Mouse (Mus musculus) right cerebral cortex, postnatal 4 days (tissue): ENCODE measurements at regions not wholly inside any gene's neighbourhood (a gene's known extent, or its start where the extent isn't known, plus 50 kb on each side); places are given as distances from the start of the nearest gene placed in this dataset.
"Not testable (repeated sequence)": the region's sequence is repeated elsewhere in the genome, so short reads cannot be mapped to it uniquely, and the experiment has no call there.

Experiments
- DNase-seq: peaks from one replicate; pipeline ENCODE4 v3.0.0-alpha.2; 2022

DNA sequence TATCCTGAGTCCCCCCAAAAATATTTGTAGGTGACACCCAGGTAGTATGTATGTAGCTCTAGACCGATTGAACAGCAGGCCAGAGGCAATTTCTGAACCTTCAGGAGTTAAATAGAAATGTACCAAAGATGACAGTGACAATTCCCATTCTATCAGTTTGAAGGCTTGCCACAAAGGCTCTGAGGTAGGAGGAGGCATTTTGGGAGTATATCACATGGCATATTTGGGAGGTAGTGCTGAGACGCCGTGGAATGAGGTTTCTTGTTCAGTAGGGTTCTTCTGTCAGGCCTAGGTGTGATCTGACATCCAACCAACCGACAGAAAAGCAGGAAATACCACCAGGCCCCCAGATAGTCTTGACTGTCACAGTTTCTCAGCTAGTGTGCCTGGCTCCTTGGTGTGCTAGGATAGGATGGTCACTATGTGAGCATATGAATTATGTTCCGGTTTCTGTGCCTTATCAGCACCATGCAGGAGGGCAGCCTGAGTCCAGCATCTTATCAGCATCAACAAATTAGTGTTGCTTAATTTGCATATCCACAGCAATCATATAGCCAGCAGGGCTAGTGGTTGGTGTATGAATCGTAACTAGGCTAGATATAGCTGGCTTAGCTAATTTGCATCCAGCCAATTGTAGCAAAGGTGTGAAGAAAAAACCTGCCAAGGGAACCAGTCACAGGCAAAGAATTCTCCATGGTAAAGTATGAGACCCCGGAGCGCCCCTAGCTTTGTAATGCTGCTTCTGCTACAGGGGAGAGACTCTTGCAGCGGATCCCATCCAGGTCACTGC lies 136.3 kb upstream of the Bcor start:
- no peak for DNase-seq

DNA sequence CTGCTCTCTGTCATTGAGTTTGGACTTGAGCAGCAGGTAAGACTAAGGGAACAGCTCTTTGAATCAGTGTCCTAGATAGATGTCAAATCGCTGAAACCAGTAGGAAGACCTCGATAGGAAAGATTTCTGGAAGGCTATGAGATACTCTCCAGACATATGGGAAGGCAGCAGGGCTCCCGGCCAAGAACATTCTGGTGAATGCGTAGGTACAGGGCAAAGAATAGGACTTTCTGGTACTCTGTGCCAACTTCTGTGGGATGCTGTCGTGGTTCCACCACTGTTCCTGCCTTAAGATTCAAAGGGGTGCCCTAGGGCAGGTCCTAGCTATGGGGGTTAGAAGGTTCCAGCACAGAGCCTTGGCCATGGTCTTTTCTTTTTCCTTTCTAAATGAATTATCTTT lies 138.5 kb upstream of the Bcor start:
- no peak for DNase-seq

DNA sequence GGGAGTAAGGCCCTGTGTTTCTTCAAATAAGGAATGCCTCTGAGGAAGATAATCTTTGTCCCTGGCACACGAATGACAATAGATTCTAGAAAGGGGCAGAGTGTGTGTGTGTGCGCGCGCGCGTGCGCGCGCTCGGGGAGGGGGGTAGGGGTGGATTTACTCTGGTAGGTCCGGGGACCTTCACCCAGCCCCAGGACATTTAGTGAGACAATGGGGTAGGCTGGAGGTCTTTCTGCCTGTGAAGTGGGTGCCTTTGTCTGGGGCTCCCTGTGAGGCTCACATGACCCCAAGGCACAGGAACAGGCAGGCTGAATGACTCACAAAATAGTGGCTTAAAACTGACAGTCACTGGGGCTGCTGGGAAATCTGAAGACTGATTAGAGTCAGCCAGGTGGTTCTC lies 139.1 kb upstream of the Bcor start:
- DNase-seq = no peak

DNA sequence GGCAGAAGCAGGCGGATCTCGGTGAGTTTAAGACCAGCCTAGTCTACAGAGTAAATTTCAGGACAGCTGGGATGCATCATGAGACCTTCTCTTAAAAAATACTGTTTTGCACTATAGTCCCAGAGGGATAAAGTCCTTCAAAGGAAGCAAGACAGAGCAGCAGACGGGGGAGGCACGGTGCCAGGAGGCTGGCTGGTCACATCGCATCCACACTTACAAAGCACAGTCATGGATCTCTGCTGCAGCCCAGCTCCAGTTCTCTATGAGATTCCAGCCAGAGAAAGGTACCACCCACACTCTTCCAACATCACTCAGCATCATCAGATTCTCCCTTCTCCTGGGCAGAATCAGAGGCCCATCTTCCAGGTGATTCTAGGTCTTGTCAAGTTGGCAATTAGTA lies 144.5 kb upstream of the Bcor start:
- DNase-seq = peak; percentile 11

DNA sequence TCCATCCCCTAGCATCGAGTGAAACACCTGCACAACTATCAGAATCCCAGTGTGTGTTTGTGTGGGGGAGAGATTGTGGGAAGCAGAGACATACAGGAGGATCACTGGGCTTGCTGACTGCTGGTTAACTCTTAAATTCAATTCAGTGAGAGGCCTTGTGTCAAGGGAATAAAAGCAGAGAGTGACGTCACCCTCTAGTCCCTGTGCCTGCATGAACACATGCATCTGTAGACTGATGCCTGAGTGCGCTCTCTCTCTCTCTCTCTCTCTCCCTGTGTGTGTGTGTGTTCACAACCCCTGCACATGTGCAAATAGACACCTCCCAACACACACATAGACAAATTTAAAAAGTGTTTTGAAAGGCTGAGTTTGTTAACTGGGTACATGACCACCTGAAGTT lies 146.8 kb upstream of the Bcor start:
- DNase-seq = no peak

DNA sequence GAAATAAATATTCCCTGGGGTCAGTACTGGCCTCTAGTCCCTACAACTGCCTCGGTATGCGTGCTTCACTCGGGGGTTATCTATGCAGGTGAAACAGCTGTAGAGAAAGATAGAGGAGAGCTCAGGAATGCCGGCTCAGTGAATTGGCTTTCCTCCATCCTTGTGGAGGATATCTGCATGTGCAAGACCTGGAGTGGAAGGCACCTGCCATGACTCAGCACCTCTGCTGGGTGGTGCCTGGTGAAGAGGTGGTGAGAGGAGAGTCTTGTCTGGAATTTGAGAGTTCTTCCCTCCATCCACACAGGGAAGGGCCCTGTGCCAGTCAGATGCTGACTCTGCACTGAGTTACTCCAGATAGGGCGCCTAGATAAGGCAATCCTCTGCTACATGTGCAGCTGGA lies 152.4 kb upstream of the Bcor start:
- no peak for DNase-seq

DNA sequence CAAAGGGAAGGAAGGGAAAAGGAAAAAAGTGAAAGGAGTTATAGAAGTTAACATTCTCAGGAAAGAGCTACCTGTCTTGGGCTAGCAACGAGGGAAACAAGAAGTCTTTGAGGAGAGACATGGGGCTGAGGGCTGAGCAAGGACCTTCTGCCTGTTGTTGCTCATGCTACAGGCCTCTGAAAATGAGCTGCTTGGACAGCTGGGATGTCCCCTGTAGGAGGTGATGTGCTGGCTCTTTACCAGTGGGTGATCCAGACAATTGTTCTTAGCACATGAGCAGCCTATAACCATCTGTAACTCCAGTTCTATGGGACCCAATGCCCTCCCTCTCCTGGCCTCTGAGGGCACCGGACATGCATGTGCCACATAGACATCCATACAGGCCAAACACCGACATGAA lies 155.5 kb upstream of the Bcor start:
- DNase-seq = no peak

DNA sequence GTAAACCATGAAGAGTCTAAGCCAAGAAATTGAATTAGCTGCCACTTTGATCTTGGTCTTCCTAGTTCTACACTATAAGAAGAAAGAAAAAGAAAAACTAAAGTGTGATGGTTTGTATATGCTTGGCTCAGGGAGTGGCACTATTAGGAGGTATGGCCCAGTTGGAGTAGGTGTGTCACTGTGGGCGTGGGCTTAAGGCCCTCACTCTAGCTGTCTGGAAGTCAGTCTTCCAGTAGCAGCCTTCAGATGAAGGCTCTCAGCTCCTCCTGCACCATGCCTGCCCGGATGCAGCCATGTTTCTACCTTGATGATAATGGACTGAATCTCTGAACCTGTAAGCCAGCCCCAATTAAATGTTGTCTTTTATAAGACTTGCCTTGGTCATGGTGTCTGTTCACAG lies 157.3 kb upstream of the Bcor start:
- not testable (repeated sequence) for DNase-seq

DNA sequence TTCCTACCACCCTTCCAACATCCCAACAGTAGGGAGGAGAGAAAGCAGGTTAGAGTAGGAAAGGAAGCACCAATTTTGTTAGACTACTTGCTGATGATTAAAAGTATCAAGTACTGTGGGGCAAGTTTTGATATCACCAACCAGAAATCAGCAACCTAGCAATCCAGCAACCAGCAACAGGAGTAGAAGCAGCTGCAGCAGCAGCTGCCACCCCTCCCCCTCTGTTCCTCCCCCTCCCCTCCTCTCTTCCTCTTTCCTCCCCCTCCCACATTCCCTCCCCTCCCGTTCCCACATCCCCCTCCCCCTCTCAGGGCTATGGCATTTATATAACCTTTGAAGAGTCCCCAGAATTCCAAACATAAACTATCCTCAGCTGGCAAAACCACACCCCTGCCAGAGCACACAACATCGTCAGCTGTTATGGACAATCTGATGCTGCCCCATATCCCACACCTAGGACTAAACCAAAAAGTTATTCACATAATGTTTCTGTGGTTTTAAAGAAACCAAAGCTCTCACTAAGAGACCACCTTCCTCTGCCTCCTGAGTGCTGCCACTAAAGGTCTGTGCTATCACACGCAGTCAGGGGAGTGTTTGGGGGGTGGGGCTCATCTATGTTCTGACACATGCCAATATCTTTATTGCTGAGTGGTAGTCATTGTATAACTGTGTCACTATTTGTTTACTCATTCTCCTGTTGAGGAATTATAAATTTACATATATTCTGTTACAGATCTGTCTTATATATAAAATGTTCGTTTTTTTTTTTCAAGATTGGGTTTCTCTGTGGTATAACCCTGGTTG lies 158.9 kb upstream of the Bcor start:
- DNase-seq = no peak

DNA sequence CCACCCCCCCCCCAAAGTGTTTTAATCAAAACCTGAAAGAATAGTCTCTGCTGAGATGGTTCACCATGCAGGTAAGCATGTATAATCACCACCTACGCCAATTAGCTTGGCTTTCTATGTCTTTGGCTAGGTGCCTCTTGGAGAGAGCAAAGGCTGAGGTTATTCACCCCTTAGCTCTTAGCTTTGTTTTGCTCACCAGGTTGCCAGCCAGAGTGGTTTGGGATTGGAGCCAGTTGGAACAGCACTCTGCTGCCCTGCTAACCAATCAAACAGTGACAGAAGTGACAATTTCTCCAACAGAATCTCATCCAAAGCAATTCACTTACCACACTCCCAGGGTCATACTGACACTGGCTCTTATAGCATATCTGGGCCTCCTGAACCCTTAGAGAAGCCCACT lies 162.3 kb upstream of the Bcor start:
- no peak for DNase-seq

DNA sequence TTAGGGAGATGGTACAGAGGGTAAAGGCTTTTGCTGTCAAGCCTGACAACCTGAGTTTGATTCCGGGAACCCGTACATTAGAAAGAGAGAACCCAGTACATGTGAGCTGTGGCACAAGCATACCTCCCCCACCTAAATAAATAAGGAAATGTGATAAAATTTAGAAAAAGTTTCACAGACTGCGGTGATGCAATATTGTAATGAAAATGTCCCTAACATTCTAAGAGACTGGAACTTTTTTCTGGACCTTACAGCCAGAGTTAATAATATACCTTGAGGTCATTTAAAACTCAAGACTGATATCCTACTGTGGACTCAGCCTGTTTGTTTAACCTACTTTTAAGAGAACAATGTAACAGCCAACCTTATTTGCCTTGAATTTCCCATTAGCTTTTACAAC lies 163.1 kb upstream of the Bcor start:
- DNase-seq = no peak

DNA sequence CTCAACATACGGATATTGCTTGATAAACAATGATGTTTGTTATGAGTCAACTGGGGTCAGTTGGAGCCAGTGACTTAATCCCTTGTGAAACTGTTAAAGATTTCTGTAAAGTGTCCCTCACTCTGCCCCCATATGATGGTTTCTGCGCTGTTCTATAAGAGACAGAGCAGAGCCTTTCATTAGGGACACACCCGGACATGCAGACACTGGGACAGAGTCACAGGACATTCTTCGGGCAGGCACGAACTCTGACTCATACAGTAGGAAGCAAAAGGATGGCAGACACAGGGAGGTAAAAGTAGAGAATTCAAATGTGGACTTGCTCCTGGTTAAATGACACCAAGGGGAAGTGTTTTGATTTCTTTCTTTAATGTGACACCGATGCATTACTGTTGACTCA lies 163.7 kb upstream of the Bcor start:
- no peak for DNase-seq

DNA sequence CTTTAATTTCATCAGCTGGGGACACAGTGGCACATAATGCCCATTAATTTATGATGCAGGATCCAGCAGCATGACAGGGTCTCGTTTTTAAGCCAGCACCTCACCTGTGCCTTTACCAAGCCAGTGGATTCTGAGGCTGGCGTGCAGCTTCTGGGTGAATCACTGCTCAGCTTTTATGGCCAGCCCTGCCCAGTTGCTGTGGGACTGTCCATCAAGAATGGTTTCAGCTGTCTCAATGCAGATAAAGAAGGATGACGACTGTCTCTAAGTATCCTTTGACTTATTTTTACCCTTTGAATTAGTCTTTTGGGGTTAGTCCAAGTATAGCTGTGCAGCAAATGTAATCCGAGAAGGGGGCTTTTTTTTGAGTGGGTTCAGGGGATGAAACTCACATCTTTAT lies 167.3 kb upstream of the Bcor start:
- no peak for DNase-seq

DNA sequence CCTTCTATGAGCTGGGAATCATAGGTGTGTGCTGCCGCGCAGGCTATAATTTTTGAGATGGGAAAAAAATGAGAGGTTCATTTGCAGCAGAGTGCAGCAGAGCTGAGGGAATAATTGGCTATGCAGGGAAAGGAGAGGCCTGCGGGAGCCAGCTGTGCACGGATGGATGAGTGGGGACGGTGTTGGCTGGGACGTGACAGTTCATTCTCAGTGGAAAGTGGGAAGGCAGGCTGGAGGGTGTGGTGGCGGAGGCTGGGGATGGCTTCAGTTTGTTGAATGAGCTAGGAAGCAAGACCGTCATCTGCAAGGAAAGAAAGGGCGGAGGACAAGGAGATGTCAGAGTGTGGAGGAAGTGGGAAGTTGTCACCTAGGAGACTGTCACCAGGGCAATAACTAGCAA lies 180.4 kb upstream of the Bcor start:
- DNase-seq = no peak

DNA sequence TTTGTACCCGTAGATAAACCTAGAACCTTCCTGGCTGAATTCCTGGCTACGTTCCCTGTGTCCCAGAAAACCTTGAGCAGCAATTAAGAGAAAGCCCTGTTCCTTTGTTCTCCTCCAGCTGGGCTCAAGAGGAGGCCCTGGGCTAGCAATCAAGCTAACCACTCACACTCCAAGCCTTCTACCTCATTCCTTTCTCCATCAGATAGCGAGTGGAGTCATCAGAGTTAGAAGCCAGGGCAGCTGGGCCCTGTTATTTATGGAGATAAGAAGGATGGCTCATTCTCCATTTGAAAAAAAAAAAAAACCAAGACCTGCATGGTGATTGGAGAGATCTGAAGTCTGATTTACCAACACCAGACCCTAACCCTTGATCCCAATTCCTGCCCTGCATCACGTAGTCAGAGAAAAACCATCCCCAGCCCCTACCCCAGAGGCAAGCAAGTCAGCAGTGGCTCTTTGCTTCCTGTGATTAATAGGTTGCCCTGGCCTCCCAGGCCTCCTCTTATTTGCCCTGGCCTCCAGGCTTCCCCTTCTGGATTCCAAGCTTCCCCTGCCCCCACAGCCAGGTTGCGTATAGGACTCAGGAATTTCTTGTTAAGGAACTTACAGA lies 181.3 kb upstream of the Bcor start:
- no peak for DNase-seq

DNA sequence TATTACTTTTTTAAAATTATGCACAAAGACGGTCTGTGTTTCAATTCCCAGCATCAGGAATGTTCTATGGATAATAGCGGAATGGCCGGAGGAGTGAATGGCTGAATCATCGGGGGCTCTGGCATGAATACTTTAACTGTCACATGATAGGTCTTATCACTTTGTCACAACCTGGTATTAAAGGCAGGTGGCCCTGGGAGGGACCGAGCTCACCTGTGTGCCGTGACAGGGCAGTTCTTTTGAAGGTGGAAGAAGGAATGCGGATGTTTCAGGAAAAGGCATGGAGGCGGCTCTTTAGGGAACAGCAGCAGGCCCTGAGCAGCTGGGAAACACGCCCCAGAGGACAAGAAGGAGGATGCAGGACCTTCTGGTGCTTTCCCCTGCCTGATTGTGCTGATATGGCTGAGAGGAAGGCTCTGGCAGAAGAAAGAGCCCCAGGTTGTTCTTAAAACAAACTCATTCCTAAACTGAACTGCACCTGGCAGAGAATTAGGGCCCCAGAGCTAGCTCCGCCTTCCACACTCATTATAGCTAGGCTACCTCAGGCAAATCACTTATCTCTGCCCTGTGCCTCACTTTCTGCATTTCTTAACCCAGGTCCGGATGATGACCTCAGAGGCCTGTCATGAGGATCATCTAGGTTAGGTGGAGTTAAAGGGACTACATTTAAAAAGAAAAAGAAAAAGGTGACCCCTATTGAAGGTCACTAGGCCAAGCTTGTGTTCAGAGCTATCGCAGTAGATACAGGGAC lies 184.8 kb upstream of the Bcor start:
- DNase-seq = no peak

DNA sequence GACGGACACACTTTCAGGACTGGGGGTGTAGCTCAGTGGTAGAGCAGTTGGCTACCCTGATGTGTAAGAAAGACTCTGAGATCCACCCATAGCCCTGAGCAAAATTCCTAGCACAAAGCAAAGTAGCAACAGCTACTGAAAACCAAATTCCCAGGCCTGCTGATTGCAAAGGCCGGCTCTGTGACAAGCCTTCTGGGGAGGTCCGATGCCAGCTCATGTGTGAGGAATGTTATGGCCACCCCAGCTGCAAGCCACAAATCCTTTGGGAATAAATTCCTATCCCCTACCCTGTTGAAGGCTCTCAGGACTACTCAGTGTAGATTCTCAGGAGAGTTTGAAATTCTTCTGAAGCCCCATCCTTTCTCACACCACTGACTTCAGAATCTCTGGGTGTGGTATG lies 186.7 kb upstream of the Bcor start:
- no peak for DNase-seq

DNA sequence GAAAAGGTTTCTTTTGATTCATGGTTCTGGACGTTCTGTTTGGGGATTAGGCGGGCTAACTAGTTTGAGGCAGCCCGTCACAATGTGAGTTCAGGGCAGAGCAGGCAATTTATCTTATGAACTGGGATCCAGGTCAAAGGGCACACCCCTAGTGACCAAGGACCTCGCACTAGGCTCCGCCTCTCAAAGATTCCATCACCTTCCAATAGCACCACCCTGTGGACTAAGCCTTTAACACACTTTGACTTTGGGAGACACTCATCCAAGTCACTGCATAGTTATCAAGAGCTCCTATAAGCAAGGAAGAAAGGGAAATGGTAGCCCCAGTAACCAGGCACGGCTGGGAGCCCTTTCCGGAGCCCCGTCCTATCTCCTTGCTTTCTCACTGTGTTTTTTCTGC lies 188.0 kb upstream of the Bcor start:
- DNase-seq = no peak

DNA sequence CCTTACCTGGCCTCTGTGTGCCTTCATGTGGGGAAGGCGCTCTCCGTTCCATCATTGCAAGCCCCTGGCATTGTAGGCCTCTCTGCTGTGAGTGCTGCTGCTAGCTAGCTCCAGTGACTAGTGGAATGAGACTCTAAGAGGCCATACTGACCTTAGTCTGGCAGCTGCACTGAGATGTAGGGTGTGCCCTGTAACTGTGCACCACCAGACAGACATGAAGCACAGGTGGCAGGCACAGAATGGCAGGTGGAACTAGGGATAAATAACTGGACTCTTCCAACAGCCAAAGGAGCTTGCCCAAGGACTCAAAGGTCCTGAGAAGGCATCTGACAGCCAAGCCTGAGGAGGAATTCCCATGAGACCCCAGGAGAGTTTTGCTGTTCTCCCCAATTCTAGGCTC lies 194.7 kb upstream of the Bcor start:
- no peak for DNase-seq

DNA sequence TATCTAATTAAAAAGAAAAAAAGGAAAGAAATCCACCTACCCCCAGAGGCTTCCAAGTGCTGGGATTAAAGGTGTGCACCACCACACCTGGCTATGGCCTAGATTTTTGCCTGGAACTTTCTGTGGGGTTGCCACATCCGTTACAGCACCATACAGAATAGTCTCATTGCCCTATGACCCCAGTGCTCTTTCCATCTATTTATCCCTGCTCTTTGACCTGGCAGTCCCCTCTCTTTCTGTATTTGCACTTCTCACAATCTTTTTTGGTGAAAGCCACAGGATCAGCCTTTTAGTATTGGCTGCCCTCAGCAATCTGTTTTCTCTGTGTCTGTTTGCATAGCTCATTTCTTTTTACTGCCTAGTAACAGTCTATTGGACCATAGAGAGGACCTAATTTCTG lies 197.9 kb upstream of the Bcor start:
- no peak for DNase-seq

DNA sequence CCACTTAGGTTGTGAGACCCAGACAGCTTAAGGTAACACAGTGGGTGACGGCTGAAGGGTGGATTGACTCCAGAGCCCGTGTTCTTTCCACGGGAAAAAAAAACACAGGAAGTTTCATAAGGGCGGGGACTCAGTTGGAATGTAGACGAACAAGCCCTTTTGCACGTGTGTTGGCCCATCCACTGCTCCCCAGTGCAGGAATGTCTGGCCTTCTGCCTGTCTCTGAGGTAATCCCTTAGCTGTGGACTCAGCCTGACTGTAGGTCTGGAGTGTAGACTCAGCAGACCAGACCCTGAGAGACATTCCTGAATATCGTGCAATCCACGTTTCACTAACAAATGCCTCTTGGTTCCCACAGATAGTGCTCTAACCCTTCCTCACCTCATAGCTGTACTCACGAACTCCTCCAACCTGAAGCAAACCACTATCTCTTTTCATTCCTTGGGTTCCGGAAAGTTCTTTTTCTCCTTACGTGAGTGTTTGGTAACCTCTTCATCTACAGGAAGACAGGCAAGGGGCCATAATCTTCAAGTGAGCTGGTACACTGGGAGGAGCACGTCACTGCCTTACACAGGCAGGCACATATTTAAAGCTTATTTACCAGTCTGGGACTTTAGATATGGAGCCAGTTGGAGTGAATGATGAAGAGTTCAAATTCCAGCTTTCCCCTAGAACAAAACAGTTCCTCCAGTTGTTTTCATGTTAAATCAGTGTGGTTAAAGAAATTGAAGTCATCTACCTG lies 205.6 kb upstream of the Bcor start:
- no peak for DNase-seq

DNA sequence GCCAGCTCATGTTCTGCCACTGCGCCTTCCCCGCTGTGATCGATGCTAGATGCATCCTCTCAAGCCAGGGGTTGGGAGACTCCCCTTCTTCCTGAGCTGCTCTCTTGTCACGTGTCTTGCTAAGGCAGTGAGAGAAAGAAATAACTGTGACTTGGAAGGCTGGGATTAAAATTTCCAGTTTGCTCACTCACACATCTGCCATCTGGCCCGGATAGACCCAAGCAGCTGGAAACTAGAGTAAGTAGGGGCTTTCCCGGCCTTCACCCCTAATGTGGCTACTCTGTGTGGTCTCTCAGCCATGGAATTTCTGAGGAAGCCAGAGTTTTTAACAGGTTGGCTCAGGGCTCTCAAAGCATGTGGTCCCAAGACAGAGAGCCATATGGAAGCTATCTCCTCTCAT lies 206.6 kb upstream of the Bcor start:
- DNase-seq = no peak

DNA sequence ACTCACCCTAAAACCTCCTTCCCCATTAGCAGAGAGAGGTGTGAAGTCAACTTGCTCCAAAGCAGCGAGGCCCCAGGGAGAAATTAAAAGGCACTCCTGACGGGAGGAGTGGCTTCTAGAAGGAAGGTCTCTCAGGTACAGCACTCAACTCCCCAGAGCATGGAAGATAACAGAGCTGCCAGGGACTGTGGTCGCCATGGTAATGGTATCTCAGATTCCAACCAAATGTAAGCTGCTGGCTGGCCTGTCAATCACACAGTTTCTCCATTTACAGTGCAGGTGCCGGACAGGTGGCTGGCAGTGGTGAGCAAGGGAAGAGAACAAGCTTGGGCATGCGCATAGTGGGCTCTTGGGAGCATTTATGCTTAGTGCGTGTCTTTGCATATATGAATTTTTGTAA lies 213.5 kb upstream of the Bcor start:
- DNase-seq = no peak
